Mouse (Mus musculus): ENCODE measurements around the gene Olfr458. TPM values are rescaled to one million over a fixed set of nuclear protein-coding genes. Genes with fewer than 3 reads are reported as not detected.
A peak's percentile ranks its signal among the peaks of the same experiment; 100 is the strongest.
"Not testable (repeated sequence)": the region's sequence is repeated elsewhere in the genome, so short reads cannot be mapped to it uniquely, and the experiment has no call there.

Gene Olfr458
- total RNA-seq (2015) (not detected in 2 replicates), total RNA-seq (2017) (not detected in 2 replicates)

GRCm38 (mm10) chr6:42465096-42465495 lies at the start of gene Olfr458:
Gene Olfr458 (minus strand): TSS chr6:42465196.
- no peak for ATAC-seq (ENCODE audit: poor library complexity, severe bottlenecking)

DNA sequence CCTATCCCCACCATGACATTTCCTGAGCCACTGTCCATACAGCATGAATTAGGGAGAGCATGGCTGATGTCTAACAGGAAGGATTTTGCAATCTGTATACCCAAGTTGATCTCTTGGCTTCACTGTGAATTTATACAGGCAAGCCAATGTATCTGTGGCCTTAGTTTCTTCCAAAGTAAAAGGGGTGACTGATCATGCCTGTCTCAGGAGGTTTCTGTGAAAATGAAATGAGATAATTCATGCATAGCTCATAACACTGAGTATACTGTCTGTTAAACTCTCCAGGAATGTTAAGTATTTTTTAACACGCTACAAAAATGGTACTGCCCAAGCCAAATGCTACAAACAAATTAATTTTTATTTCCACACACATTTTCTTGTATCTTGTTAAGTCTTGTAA lies 48.5 kb upstream of the Olfr458 start:
- ATAC-seq (ENCODE audit: poor library complexity, severe bottlenecking): no peak

GRCm38 (mm10) chr6:42509311-42509710 lies 44.3 kb upstream of the Olfr458 start:
- no peak for ATAC-seq (ENCODE audit: poor library complexity, severe bottlenecking)

- no peak for ATAC-seq (ENCODE audit: poor library complexity, severe bottlenecking)
These were observed 38.5 kb upstream of the Olfr458 start for GRCm38 (mm10) chr6:42503478-42503877.

DNA sequence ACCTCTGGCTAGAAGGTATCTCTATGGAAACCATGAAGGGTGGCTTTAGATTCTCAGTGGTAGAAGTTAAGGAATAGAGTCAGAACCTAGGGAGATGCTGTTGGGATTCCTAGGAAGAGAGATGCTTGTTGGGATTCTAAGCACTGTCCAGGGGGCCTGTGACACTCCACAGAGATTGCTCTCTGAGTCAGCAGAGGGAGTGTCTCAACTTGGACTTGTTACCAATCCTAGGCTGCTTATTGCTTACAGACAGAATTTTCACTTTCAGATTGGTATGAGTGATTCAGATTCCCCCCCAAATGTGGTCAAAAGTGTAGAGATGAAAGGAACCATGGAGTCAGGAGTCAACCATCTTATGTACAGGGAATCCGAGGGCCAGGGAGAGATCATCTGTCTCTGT lies 24.7 kb upstream of the Olfr458 start:
- ATAC-seq (ENCODE audit: poor library complexity, severe bottlenecking): no peak

- no peak for ATAC-seq (ENCODE audit: poor library complexity, severe bottlenecking)
These were observed 22.1 kb upstream of the Olfr458 start, which contains the start of gene Olfr456 for GRCm38 (mm10) chr6:42487114-42487513. Gene Olfr456 (minus strand): TSS chr6:42487214.

- no peak for ATAC-seq (ENCODE audit: poor library complexity, severe bottlenecking)
These were observed 19.6 kb upstream of the Olfr458 start for GRCm38 (mm10) chr6:42484633-42485032.

DNA sequence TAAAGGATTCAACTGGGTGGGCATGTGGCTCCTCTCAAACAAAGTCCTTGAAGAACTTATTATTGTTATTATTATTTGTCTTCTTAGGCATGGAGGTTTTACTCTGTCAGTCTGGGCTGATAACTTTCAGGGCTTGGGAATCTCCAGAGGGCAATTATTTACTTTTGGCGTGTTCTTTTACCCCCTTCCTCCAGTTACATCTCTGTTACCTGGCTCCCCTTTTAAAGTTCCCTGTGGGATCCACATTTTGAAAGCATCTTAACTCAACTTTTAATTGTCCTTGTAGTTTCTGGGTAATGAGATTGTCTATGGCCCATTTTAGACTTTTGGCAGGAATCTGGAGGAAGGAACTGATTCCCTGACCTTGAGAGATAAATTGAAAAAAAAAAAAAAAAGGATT lies 11.2 kb upstream of the Olfr458 start, which contains the start of gene Olfr457:
Gene Olfr457, minus strand, starts transcription at position 101 of the 400 bp plus-strand sequence.
- ATAC-seq (ENCODE audit: poor library complexity, severe bottlenecking): no peak

GRCm38 (mm10) chr6:42471298-42471697 lies 6.3 kb upstream of the Olfr458 start:
- not testable (repeated sequence) for ATAC-seq (ENCODE audit: poor library complexity, severe bottlenecking)

- no peak for ATAC-seq (ENCODE audit: poor library complexity, severe bottlenecking)
These were observed 5.5 kb upstream of the Olfr458 start for GRCm38 (mm10) chr6:42470542-42470941.

GRCm38 (mm10) chr6:42447381-42447780 lies 17.6 kb downstream of the Olfr458 start:
- no peak for ATAC-seq (ENCODE audit: poor library complexity, severe bottlenecking)

DNA sequence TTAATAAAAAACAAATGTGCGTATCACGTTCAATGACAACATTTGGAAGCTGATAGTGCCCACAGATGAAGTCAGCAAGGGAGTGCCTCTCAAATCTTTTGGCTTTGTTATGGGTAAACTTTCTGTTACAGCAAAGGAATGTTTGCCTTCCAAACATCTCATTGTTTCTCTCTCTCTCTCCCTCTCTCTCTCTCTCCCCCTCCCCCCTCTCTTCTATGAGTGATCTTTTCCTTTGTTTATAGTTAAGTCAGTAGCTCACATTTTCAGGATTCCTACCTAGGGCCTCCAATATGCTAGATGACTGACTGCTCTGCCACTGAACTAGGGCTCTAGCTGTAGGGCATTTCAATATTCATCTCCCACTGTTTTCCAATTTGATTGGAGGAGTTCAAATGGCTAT lies 20.5 kb downstream of the Olfr458 start:
- ATAC-seq (ENCODE audit: poor library complexity, severe bottlenecking): no peak

- ATAC-seq (ENCODE audit: poor library complexity, severe bottlenecking): no peak
These were observed 23.6 kb downstream of the Olfr458 start for GRCm38 (mm10) chr6:42441395-42441794.

- ATAC-seq (ENCODE audit: poor library complexity, severe bottlenecking): no peak
These were observed 29.5 kb downstream of the Olfr458 start for GRCm38 (mm10) chr6:42435490-42435889.

DNA sequence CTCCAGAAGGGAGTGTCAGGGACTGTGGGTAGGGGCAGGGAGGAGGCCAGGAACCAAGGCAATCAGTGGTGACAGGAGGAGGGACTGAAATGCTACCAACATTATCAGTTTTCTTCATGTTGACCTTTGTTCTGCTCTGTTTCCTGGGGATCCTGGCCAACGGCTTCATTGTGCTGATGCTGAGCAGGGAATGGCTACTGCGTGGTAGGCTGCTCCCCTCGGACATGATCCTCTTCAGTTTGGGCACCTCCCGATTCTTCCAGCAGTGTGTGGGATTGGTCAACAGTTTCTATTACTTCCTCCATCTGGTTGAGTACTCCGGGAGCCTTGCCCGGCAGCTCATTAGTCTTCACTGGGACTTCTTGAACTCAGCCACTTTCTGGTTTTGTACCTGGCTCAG lies 30.6 kb downstream of the Olfr458 start, which contains the start of gene Tas2r126:
Gene Tas2r126, plus strand, starts transcription at position 90 of the 400 bp plus-strand sequence.
- ATAC-seq (ENCODE audit: poor library complexity, severe bottlenecking): no peak

- ATAC-seq (ENCODE audit: poor library complexity, severe bottlenecking): no peak
These were observed 31.4 kb downstream of the Olfr458 start for GRCm38 (mm10) chr6:42433554-42433953.

DNA sequence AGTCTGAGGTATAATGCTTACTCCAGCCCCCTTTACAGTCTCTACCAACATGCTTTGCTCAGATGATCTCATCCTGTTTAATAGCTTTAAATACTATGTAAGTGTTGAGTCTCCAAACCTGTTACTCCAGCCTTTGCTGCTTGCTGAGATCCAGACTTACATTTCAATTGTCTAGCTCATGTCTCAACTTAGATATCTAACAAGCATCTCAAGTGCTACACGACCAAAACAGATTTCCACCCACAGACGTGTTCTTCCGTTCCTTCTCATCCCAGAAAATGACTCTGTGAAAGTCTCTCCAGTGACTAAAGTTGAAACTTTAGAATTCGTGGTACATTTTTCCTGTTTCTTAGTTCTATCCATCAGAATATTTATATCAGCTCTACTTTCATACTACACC lies 38.7 kb downstream of the Olfr458 start:
- no peak for ATAC-seq (ENCODE audit: poor library complexity, severe bottlenecking)

DNA sequence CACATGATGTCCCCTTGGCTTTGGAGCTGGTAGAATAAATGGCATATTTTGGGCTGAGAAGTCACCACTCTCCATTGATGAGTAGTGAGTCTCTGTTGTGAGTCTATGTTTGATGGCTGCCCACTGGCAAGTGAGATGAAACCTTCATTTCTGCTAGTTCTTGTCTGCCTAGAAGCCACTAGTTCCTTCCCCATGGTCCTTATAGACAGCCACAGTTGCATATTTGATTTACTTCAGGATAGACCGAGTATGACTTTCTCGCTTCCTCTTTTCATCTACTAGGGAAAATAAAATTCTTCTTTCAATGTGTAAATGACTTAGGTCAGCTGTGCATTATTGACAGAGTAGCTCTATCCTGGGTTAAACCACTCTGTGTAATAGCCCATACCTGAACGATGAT lies 40.5 kb downstream of the Olfr458 start:
- ATAC-seq (ENCODE audit: poor library complexity, severe bottlenecking): 0 out of 2 replicates have a peak, but pooled peaks have one; percentile 27

DNA sequence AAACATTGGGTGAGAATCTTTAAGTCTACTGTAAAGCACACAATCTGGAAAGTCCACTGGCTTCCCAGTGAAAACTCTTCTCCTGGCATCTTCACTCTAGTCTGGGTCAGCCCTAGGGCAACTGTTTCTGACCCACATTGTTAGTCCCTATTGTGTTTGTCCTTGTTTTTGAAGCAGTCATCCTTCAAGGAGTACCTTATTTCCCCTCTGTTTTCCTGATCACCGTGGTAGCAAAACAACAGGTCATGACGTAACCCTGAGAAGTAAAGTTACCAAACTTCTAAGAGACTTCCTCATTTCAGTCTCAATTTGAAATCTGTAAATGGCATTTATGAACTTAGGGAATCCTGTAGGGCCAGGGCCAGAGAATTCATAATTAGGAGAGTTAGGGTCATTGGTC lies 43.6 kb downstream of the Olfr458 start:
- peak; percentile 95 for ATAC-seq (ENCODE audit: poor library complexity, severe bottlenecking)

- ATAC-seq (ENCODE audit: poor library complexity, severe bottlenecking): peak; percentile 38; the same call in 1 of the 2 replicates
These were observed 45.6 kb downstream of the Olfr458 start for GRCm38 (mm10) chr6:42419443-42419842.
